Comparison of ENCODE assay signal across 10 mouse cellular contexts in genomic region chr3:9174517-9174832, GRCm38 (mm10).
DNase-seq lines count a peak whose midpoint lies in the region; ATAC-seq lines count a peak whose summit lies in the region.
"Had no signal": no experiment of that assay in that cellular context is flagged by ENCODE, and none has a peak within 500 bp of the region (broad histone marks: within the 10 kb centered on the region; RNA-seq: fewer than 3 reads in every experiment).

No protein-coding gene starts in this region.

- no peaks in the 10 kb centered on the region for H3K36me3 ChIP-seq in limb, embryonic 12.5 days
- H3K36me3 ChIP-seq in limb, embryonic 10.5 days, result no peaks in the 10 kb centered on the region
- H3K36me3 ChIP-seq in forebrain, embryonic 15.5 days, result no peaks in the 10 kb centered on the region
- H3K36me3 ChIP-seq in midbrain, embryonic 15.5 days (replicated peaks), result no peaks in the 10 kb centered on the region
- H3K36me3 ChIP-seq: neural tube, embryonic 12.5 days had no signal

- no peak overlapping the region for H3K9ac ChIP-seq in limb, embryonic 12.5 days (replicated peaks)
- no peak overlapping the region for H3K9ac ChIP-seq in forebrain, embryonic 15.5 days (replicated peaks)
- no peak overlapping the region for H3K9ac ChIP-seq in midbrain, embryonic 15.5 days
- H3K9ac ChIP-seq: liver, embryonic 14.5 days; neural tube, embryonic 12.5 days had no signal

- H3K27ac ChIP-seq in limb, embryonic 12.5 days, result peak overlapping the region; percentile 54
- H3K27ac ChIP-seq in limb, embryonic 10.5 days, result no peak overlapping the region
- H3K27ac ChIP-seq in forebrain, embryonic 15.5 days (replicated peaks), result peak overlapping the region; percentile 63
- peak overlapping the region; percentile 31; the same call in 1 of the 2 replicates for H3K27ac ChIP-seq in midbrain, embryonic 15.5 days
- H3K27ac ChIP-seq: liver, embryonic 14.5 days; neural tube, embryonic 12.5 days had no signal

- peaks cover 15% of the 10 kb centered on the region for H3K4me1 ChIP-seq in limb, embryonic 12.5 days (replicated peaks)
- H3K4me1 ChIP-seq in limb, embryonic 10.5 days, result peaks cover 10% of the 10 kb centered on the region
- peaks cover 17% of the 10 kb centered on the region for H3K4me1 ChIP-seq in forebrain, embryonic 15.5 days
- H3K4me1 ChIP-seq in midbrain, embryonic 15.5 days, result peaks cover 9% of the 10 kb centered on the region; the same call in 1 of the 2 replicates
- H3K4me1 ChIP-seq: neural tube, embryonic 12.5 days had no signal

- ATAC-seq in limb, embryonic 12.5 days (ENCODE audit: insufficient number of reproducible peaks, insufficient read depth, low FRiP score, low TSS enrichment, low read depth), result no peak
- ATAC-seq in forebrain, embryonic 15.5 days (replicated peaks), result peak; percentile 36; the same call in 1 of the 2 replicates
- ATAC-seq in midbrain, embryonic 15.5 days (replicated peaks), result peak; percentile 52; the same call in 1 of the 2 replicates

- no peak overlapping the region for H3K4me3 ChIP-seq in limb, embryonic 12.5 days (replicated peaks)
- H3K4me3 ChIP-seq in limb, embryonic 10.5 days, result no peak overlapping the region
- no peak overlapping the region for H3K4me3 ChIP-seq in forebrain, embryonic 15.5 days
- H3K4me3 ChIP-seq in midbrain, embryonic 15.5 days, result no peak overlapping the region
- H3K4me3 ChIP-seq: neural tube, embryonic 12.5 days had no signal

- no peak overlapping the region for H3K4me2 ChIP-seq in limb, embryonic 12.5 days
- 0 out of 2 replicates have a peak overlapping the region, but pooled peaks have one; percentile 13 for H3K4me2 ChIP-seq in forebrain, embryonic 15.5 days (replicated peaks)
- H3K4me2 ChIP-seq in midbrain, embryonic 15.5 days, result no peak overlapping the region; the same call in 1 of the 2 replicates
- H3K4me2 ChIP-seq: neural tube, embryonic 12.5 days had no signal

- H3K9me3 ChIP-seq in limb, embryonic 12.5 days, result 0 out of 2 replicates have a peak, but pooled peaks cover 5% of the 10 kb centered on the region
- H3K9me3 ChIP-seq in limb, embryonic 10.5 days (replicated peaks), result no peaks in the 10 kb centered on the region
- H3K9me3 ChIP-seq in forebrain, embryonic 15.5 days, result no peaks in the 10 kb centered on the region
- no peaks in the 10 kb centered on the region for H3K9me3 ChIP-seq in midbrain, embryonic 15.5 days

- peak; percentile 71 to 72 for DNase-seq in cerebellum, postnatal 10 days
- DNase-seq in cerebellum, adult 18-20 months, result no peak
- DNase-seq in limb, embryonic 10.5 days (ENCODE audit: low spot score), result no peak
- DNase-seq in right cerebral cortex, postnatal 14 days, result no peak
- no peak for DNase-seq in left cerebral cortex, adult 8-10 months (ENCODE audit: low spot score in 2 of 2)

- H3K27me3 ChIP-seq in limb, embryonic 12.5 days, result peaks cover 9% of the 10 kb centered on the region
- no peaks in the 10 kb centered on the region for H3K27me3 ChIP-seq in limb, embryonic 10.5 days (ENCODE audit: low read depth, poor library complexity, severe bottlenecking)
- no peaks in the 10 kb centered on the region for H3K27me3 ChIP-seq in forebrain, embryonic 15.5 days
- H3K27me3 ChIP-seq in midbrain, embryonic 15.5 days (replicated peaks), result no peaks in the 10 kb centered on the region

- 81% methylated on average over 2 of the region's 2 CpGs for WGBS in limb, embryonic 12.5 days
- 79% methylated on average over 2 of the region's 2 CpGs for WGBS in limb, embryonic 10.5 days
- 45% methylated on average over 2 of the region's 2 CpGs for WGBS in forebrain, embryonic 15.5 days
- WGBS in midbrain, embryonic 15.5 days, result 63% methylated on average over 2 of the region's 2 CpGs

Comparison
In these comparisons a context has a peak if more than half of its experiments do, and no peak if none do; other contexts are left out.
1. DNase-seq: peak in cerebellum, postnatal 10 days (2 of 2); none in cerebellum, adult 18-20 months (0 of 2), limb, embryonic 10.5 days (single experiment), right cerebral cortex, postnatal 14 days (single experiment) and left cerebral cortex, adult 8-10 months (0 of 2).